Mouse (Mus musculus) regulatory T cell (primary cell): ENCODE results near the gene Ccdc92b.

ENCODE experiments used
- in situ Hi-C: fragments of 300-600 bp; cut with MboI, MseI; formaldehyde crosslinking; loops from one replicate; pipeline ENCODE4 v1.15.1; 2025; ENCODE audit warnings: high pct_unique_total_duplicates

The Ccdc92b gene

GRCm38 (mm10) chr11:74650576-74651100, 31.2 kb downstream of the Ccdc92b start:
- in situ Hi-C loops, result no loop called here

GRCm38 (mm10) chr11:74652791-74653191, 33.4 kb downstream of the Ccdc92b start:
- in situ Hi-C loops, result no loop called here

GRCm38 (mm10) chr11:74653385-74653784, 34.0 kb downstream of the Ccdc92b start:
- in situ Hi-C loops, result no loop called here

- in situ Hi-C loops, result no loop called here
Measured at GRCm38 (mm10) chr11:74655941-74656340, 36.5 kb downstream of the Ccdc92b start.

- in situ Hi-C loops, result loop anchor here (5.0 kb wide), 1 partner anchor 52 kb away; no protein-coding TSS in a partner anchor
Measured at GRCm38 (mm10) chr11:74660336-74660735, 40.9 kb downstream of the Ccdc92b start.

GRCm38 (mm10) chr11:74661641-74662040, 42.2 kb downstream of the Ccdc92b start:
- in situ Hi-C loops, result loop anchor here (5.0 kb wide), 1 partner anchor 51 kb away; no protein-coding TSS in a partner anchor

GRCm38 (mm10) chr11:74662221-74662620, 42.8 kb downstream of the Ccdc92b start:
- in situ Hi-C loops, result loop anchor here (5.0 kb wide), 1 partner anchor 50 kb away; no protein-coding TSS in a partner anchor

- in situ Hi-C loops, result loop anchor here (5.0 kb wide), 1 partner anchor 48 kb away; no protein-coding TSS in a partner anchor
Measured at GRCm38 (mm10) chr11:74664279-74664678, 44.9 kb downstream of the Ccdc92b start.

- in situ Hi-C loops, result loop anchor here (5.0 kb wide), 1 partner anchor 47 kb away; no protein-coding TSS in a partner anchor
Measured at GRCm38 (mm10) chr11:74664906-74665305, 45.5 kb downstream of the Ccdc92b start.

- in situ Hi-C loops, result no loop called here
Measured at GRCm38 (mm10) chr11:74665631-74666283, 46.4 kb downstream of the Ccdc92b start.

GRCm38 (mm10) chr11:74666284-74666652, 46.9 kb downstream of the Ccdc92b start:
- in situ Hi-C loops, result no loop called here

GRCm38 (mm10) chr11:74666776-74667581, 47.6 kb downstream of the Ccdc92b start:
- in situ Hi-C loops, result no loop called here

GRCm38 (mm10) chr11:74667582-74668010, 48.2 kb downstream of the Ccdc92b start:
- in situ Hi-C loops, result no loop called here

- in situ Hi-C loops, result no loop called here
Measured at GRCm38 (mm10) chr11:74668466-74668865, 49.1 kb downstream of the Ccdc92b start.

GRCm38 (mm10) chr11:74668971-74669370, 49.6 kb downstream of the Ccdc92b start:
- in situ Hi-C loops, result no loop called here

- in situ Hi-C loops, result no loop called here
Measured at GRCm38 (mm10) chr11:74670151-74670550, 50.7 kb downstream of the Ccdc92b start.

GRCm38 (mm10) chr11:74671013-74671412, 51.6 kb downstream of the Ccdc92b start:
- in situ Hi-C loops, result no loop called here

GRCm38 (mm10) chr11:74671839-74672238, 52.4 kb downstream of the Ccdc92b start:
- in situ Hi-C loops, result no loop called here

- in situ Hi-C loops, result no loop called here
Measured at GRCm38 (mm10) chr11:74672901-74673513, 53.6 kb downstream of the Ccdc92b start.

- in situ Hi-C loops, result no loop called here
Measured at GRCm38 (mm10) chr11:74673561-74673960, 54.2 kb downstream of the Ccdc92b start.

- in situ Hi-C loops, result no loop called here
Measured at GRCm38 (mm10) chr11:74674713-74675112, 55.3 kb downstream of the Ccdc92b start.

GRCm38 (mm10) chr11:74675156-74675555, 55.8 kb downstream of the Ccdc92b start:
- in situ Hi-C loops, result no loop called here
